Mouse (Mus musculus) MEL (cell line): ENCODE data around the gene Tmem17. TPM values are rescaled to one million over a fixed set of nuclear protein-coding genes. Genes with fewer than 3 reads are reported as not detected.

Experiments used
- DNase-seq: peaks from one replicate; pipeline ENCODE4 v3.0.0; 2011; ENCODE audit warnings: low read depth, low spot score
- H3K27ac ChIP-seq: 2 replicates; pipeline ENCODE4 v1.5.1; 2012; ENCODE audit warnings: low read depth, mild to moderate bottlenecking, control low read depth, low read length, moderate library complexity; ENCODE audit not compliant: control insufficient read depth
- H3K27me3 ChIP-seq, 2 experiments: fragments of 150-350 bp in 1 of 2; sonication (generic) in 1 of 2; 2 replicates each; pipeline ENCODE4 v1.6.1; 2012; ENCODE audit warnings: low read length in 2 of 2, mild to moderate bottlenecking in 2 of 2, improper control_type of control experiment in 1 of 2, moderate library complexity in 1 of 2; ENCODE audit not compliant: insufficient read depth in 2 of 2, control insufficient read depth in 1 of 2
- H3K36me3 ChIP-seq, 2 experiments: 2 replicates each; pipeline ENCODE4 v1.6.1; 2012 to 2014; ENCODE audit warnings: low read length in 2 of 2, improper control_type of control experiment in 1 of 2, inconsistent platforms in 1 of 2, mild to moderate bottlenecking in 1 of 2; ENCODE audit not compliant: insufficient read depth in 2 of 2, control insufficient read depth in 1 of 2
- H3K4me1 ChIP-seq, 2 experiments: fragments of 150-350 bp in 1 of 2; sonication (generic) in 1 of 2; 2 replicates each; pipeline ENCODE4 v1.6.1; 2012; ENCODE audit warnings: low read length in 2 of 2, improper control_type of control experiment in 1 of 2, mild to moderate bottlenecking in 1 of 2; ENCODE audit not compliant: insufficient read depth in 2 of 2, control insufficient read depth in 1 of 2
- H3K4me3 ChIP-seq, 2 experiments: fragments of 150-350 bp in 1 of 2; sonication (generic) in 1 of 2; 2 replicates each; pipeline ENCODE4 v1.5.1; 2012; ENCODE audit warnings: low read depth in 2 of 2, low read length in 2 of 2, mild to moderate bottlenecking in 2 of 2, moderate library complexity in 2 of 2, control low read depth in 1 of 2, improper control_type of control experiment in 1 of 2; ENCODE audit not compliant: control insufficient read depth in 1 of 2, insufficient read depth in 1 of 2
- H3K79me2 ChIP-seq: 2 replicates; pipeline ENCODE4 v1.6.1; 2012; ENCODE audit warnings: mild to moderate bottlenecking, low read length, moderate library complexity; ENCODE audit not compliant: control insufficient read depth, poor library complexity, insufficient read depth
- H3K9ac ChIP-seq: 2 replicates; pipeline ENCODE4 v1.6.1; 2012; ENCODE audit warnings: low read depth, mild to moderate bottlenecking, control low read depth, low read length, moderate library complexity; ENCODE audit not compliant: control insufficient read depth, poor library complexity, severe bottlenecking
- H3K9me3 ChIP-seq: fragments of 150-350 bp; sonication (generic); replicated peaks from 2 replicates; pipeline ENCODE4 v1.6.1; 2012; ENCODE audit warnings: mild to moderate bottlenecking, low read length, improper control_type of control experiment, moderate library complexity; ENCODE audit not compliant: insufficient read depth
- BHLHE40 ChIP-seq: IDR thresholded peaks from 2 replicates; pipeline ENCODE4 v1.6.1; 2012; ENCODE audit warnings: low read depth, mild to moderate bottlenecking, inconsistent platforms, low read length, improper control_type of control experiment, borderline replicate concordance
- polyA plus RNA-seq, 2 experiments: library from polyadenylated mRNA; stranded (reverse) in 1 of 2; unstranded in 1 of 2; fragments of >175 nt in 1 of 2; fragments of >200 nt in 1 of 2; gene quantifications; 2 replicates each; pipeline versions ENCODE4 v1.2.1 to v1.2.4; 2012; ENCODE audit warnings: low replicate concordance in 2 of 2, low read depth in 1 of 2; ENCODE audit not compliant: insufficient read length in 2 of 2, insufficient read depth in 1 of 2, missing spikeins in 1 of 2
- total RNA-seq: library from RNA; depleted of rRNA; stranded (reverse); fragments of 300-350 nt; gene quantifications from 2 replicates; pipeline ENCODE4 v1.2.3, GENCODE M21; 2012; rRNA removed

Tmem17 gene
- total and polyA plus RNA-seq, 3 experiments, result not detected

DNA sequence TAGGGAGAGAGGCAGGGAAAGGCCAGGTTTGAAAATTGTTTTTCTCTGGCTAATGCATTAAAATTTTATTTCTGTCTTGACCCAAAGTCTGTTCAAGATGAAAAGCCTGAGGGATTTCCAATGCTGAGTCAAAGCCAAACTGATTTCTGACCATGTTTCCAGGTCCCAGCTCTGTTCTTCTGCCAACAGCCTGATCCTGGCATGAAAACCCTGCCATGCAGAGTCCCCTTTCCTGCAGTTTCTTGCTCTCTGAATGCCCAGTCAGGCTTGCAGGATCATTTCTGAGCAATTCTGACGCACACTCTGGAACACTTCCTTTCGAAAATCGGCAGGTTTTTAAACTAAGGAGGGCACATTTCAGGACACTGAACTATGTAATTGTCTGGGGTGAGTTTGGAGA is 52.8 kb downstream of the Tmem17 start:
- no peak overlapping the region for H3K4me3 ChIP-seq
- no peaks in the 10 kb centered on the region for H3K36me3 ChIP-seq
- 0 out of 4 replicates have a peak, but pooled peaks cover 0 to 1% of the 10 kb centered on the region in 2 experiments for H3K27me3 ChIP-seq
- no peaks in the 10 kb centered on the region for H3K79me2 ChIP-seq
- no peak for TF ChIP-seq BHLHE40
- no peaks in the 10 kb centered on the region for H3K9me3 ChIP-seq
- no peaks in the 10 kb centered on the region for H3K4me1 ChIP-seq
- no peak overlapping the region for H3K9ac ChIP-seq
- DNase-seq, result no peak
- H3K27ac ChIP-seq, result no peak overlapping the region

Other genes with a start within 250 kb of the Tmem17 start
- 3.6 and 3.8 TPM in 2 replicates for gene Ehbp1, start 169.8 kb upstream of the Tmem17 start, total RNA-seq
- gene Ehbp1, start 169.8 kb upstream of the Tmem17 start, polyA plus RNA-seq, result 1 to 10 TPM in 1 of 2 experiments, not detected in 1; 3.7 TPM